Mouse (Mus musculus) neutrophil, adult 5-6 weeks (primary cell): ENCODE results near the gene Wdr37. TPM values are rescaled to one million over a fixed set of nuclear protein-coding genes. Genes with fewer than 3 reads are reported as not detected.

Experiments used
- ATAC-seq: fragments of 151-379, 151-347 bp; 2 replicates; pipeline ENCODE4 v1.8.0; 2017; ENCODE audit warnings: mild to moderate bottlenecking, moderate TSS enrichment; ENCODE audit not compliant: insufficient number of reproducible peaks, poor library complexity, low FRiP score, severe bottlenecking; ENCODE audit errors: extremely low read depth
- total RNA-seq: library from RNA; stranded (forward); fragments of 200-1000 nt; gene quantifications from 2 replicates; pipeline ENCODE4 v1.2.3, GENCODE M21; 2017

Gene Wdr37
- total RNA-seq, 1 experiment from 2014 or later = 46.6 TPM

- ATAC-seq = no peak
These were observed 87.9 kb downstream of the Wdr37 start for GRCm38 (mm10) chr13:8783686-8784307.

- ATAC-seq = no peak
These were observed 89.1 kb downstream of the Wdr37 start for GRCm38 (mm10) chr13:8782636-8783035.

GRCm38 (mm10) chr13:8780441-8780840, 91.3 kb downstream of the Wdr37 start:
- ATAC-seq = peak; percentile 56; the same call in 1 of the 2 replicates

- ATAC-seq = no peak
These were observed 101.1 kb downstream of the Wdr37 start for GRCm38 (mm10) chr13:8770616-8771015.

GRCm38 (mm10) chr13:8769654-8770227, 102.0 kb downstream of the Wdr37 start:
- no peak for ATAC-seq

GRCm38 (mm10) chr13:8760940-8761339, 110.8 kb downstream of the Wdr37 start:
- no peak for ATAC-seq

Other genes starting within 250 kb of the Wdr37 start
- 9.9 and 11.3 TPM in 2 replicates for gene Idi1, start 13.6 kb upstream of the Wdr37 start, total RNA-seq
- gene Gm9745, start 76.3 kb upstream of the Wdr37 start, total RNA-seq = not detected in 2 replicates
- not detected in 2 replicates for gene Idi2, start 81.0 kb upstream of the Wdr37 start, total RNA-seq
- 54.8 and 57.2 TPM in 2 replicates for gene Gtpbp4, start 124.2 kb upstream of the Wdr37 start, total RNA-seq
- 81.3 and 81.6 TPM in 2 replicates for gene Larp4b, start 222.0 kb upstream of the Wdr37 start, total RNA-seq